Mouse (Mus musculus) midbrain, embryonic 16.5 days (tissue): ENCODE data around the gene Nek10. TPM values are rescaled to one million over a fixed set of nuclear protein-coding genes. Genes with fewer than 3 reads are reported as not detected.
"Not testable (repeated sequence)": the region's sequence is repeated elsewhere in the genome, so short reads cannot be mapped to it uniquely, and the experiment has no call there.

Source experiments
- ATAC-seq: fragments of 200-750 bp; cut with Nextera tagmentation; 2 replicates; pipeline ENCODE4 v1.8.0; 2017; ENCODE audit warnings: moderate TSS enrichment
- H3K27ac ChIP-seq: fragments of 300-500 bp; sonication (generic); 2 replicates; pipeline ENCODE4 v1.5.1; 2014; ENCODE audit warnings: mild to moderate bottlenecking, low read length, mixed read lengths
- H3K27me3 ChIP-seq: fragments of 300-500 bp; sonication (generic); 2 replicates; pipeline ENCODE4 v1.6.1; 2014; ENCODE audit warnings: low read depth, low read length, mixed read lengths; ENCODE audit not compliant: control insufficient read depth, insufficient read depth
- H3K36me3 ChIP-seq: fragments of 300-500 bp; sonication (generic); 2 replicates; pipeline ENCODE4 v1.6.1; 2014; ENCODE audit warnings: mild to moderate bottlenecking, low read length, moderate library complexity, mixed read lengths; ENCODE audit not compliant: control insufficient read depth, insufficient read depth
- H3K4me1 ChIP-seq: fragments of 300-500 bp; sonication (generic); 2 replicates; pipeline ENCODE4 v1.6.1; 2014; ENCODE audit warnings: mild to moderate bottlenecking, low read length, mixed read lengths; ENCODE audit not compliant: control insufficient read depth, insufficient read depth
- H3K4me2 ChIP-seq: fragments of 300-500 bp; sonication (generic); 2 replicates; pipeline ENCODE4 v1.6.1; 2014; ENCODE audit warnings: mild to moderate bottlenecking, low read length, mixed read lengths
- H3K4me3 ChIP-seq: fragments of 300-500 bp; sonication (generic); 2 replicates; pipeline ENCODE4 v1.5.1; 2014; ENCODE audit warnings: low read depth, mild to moderate bottlenecking, low read length, moderate library complexity, mixed read lengths
- H3K9ac ChIP-seq: fragments of 300-500 bp; sonication (generic); 2 replicates; pipeline ENCODE4 v1.6.1; 2014; ENCODE audit warnings: low read depth, low read length, mixed read lengths
- H3K9me3 ChIP-seq: fragments of 300-500 bp; sonication (generic); replicated peaks from 2 replicates; pipeline ENCODE4 v1.6.1; 2014; ENCODE audit warnings: mild to moderate bottlenecking, low read length, mixed read lengths; ENCODE audit not compliant: control insufficient read depth, poor library complexity, severe bottlenecking
- WGBS: fragments of 180-500 bp; shearing (Covaris S2); extraction: QIAGEN DNeasy Blood & Tissue Kit; methylation state at CpG from one replicate; pipeline ENCODE4 v1.1.7; 2014; 5-methylcytosine and 5-hydroxymethylcytosine counted together
- polyA plus RNA-seq: library from polyadenylated mRNA; unstranded; fragments of >200 nt; fragmentation: Nextera tagmentation; extraction: Ambion mirVana; gene quantifications from 2 replicates; pipeline ENCODE4 v1.2.1, GENCODE M21; 2015

Nek10 gene
- polyA plus RNA-seq, 1 experiment from 2014 or later: 0.54 TPM

GRCm38 (mm10) chr14:15011408-15011807 is 208.2 kb downstream of the Nek10 start:
- H3K27ac ChIP-seq: no peak overlapping the region
- H3K27me3 ChIP-seq: no peaks in the 10 kb centered on the region
- no peak overlapping the region for H3K4me3 ChIP-seq
- peak; percentile 72; the same call in 1 of the 2 replicates for ATAC-seq
- H3K9ac ChIP-seq: no peak overlapping the region
- WGBS: 43% methylated on average over 4 of the region's 4 CpGs
- H3K36me3 ChIP-seq: no peaks in the 10 kb centered on the region
- no peak overlapping the region for H3K4me2 ChIP-seq
- H3K9me3 ChIP-seq: no peaks in the 10 kb centered on the region
- H3K4me1 ChIP-seq: no peaks in the 10 kb centered on the region

GRCm38 (mm10) chr14:15014799-15015198 is 211.6 kb downstream of the Nek10 start:
- no peak for ATAC-seq
- Histone ChIP-seq H3K4me2 (no peak overlapping the region), H3K27ac (no peak overlapping the region)

GRCm38 (mm10) chr14:15030626-15031025 is 227.4 kb downstream of the Nek10 start:
- not testable (repeated sequence) for ATAC-seq, H3K36me3 ChIP-seq, H3K4me3 ChIP-seq, H3K9ac ChIP-seq, H3K27me3 ChIP-seq, H3K27ac ChIP-seq, H3K4me1 ChIP-seq, H3K4me2 ChIP-seq, H3K9me3 ChIP-seq
- 93% methylated on average over 4 of the region's 4 CpGs for whole genome bisulfite sequencing

More at GRCm38 (mm10) chr14:15014799-15015198, 211.6 kb downstream of the Nek10 start:
- 89% methylated on average over 2 of the region's 2 CpGs for WGBS
- Histone ChIP-seq H3K36me3 (no peaks in the 10 kb centered on the region), H3K9me3 (no peaks in the 10 kb centered on the region), H3K27me3 (no peaks in the 10 kb centered on the region), H3K9ac (no peak overlapping the region), H3K4me3 (no peak overlapping the region), H3K4me1 (no peaks in the 10 kb centered on the region)

- H3K4me3 ChIP-seq, H3K4me1 ChIP-seq, H3K27ac ChIP-seq, H3K36me3 ChIP-seq, H3K9me3 ChIP-seq, H3K9ac ChIP-seq, H3K27me3 ChIP-seq, ATAC-seq, H3K4me2 ChIP-seq: not testable (repeated sequence)
- WGBS: 74% methylated on average over 8 of the region's 8 CpGs
Observed at GRCm38 (mm10) chr14:15034638-15035037, 231.4 kb downstream of the Nek10 start.

GRCm38 (mm10) chr14:15048186-15048585 is 245.0 kb downstream of the Nek10 start:
- Histone ChIP-seq H3K4me3 (no peak overlapping the region), H3K9me3 (no peaks in the 10 kb centered on the region)

GRCm38 (mm10) chr14:15061496-15061895 is 258.3 kb downstream of the Nek10 start:
- H3K27me3 ChIP-seq: no peaks in the 10 kb centered on the region
- 77% methylated on average over 2 of the region's 2 CpGs for whole genome bisulfite sequencing

More at GRCm38 (mm10) chr14:15048186-15048585, 245.0 kb downstream of the Nek10 start:
- Histone ChIP-seq H3K27ac (no peak overlapping the region), H3K9ac (no peak overlapping the region), H3K27me3 (no peaks in the 10 kb centered on the region), H3K4me1 (no peaks in the 10 kb centered on the region), H3K36me3 (no peaks in the 10 kb centered on the region), H3K4me2 (no peak overlapping the region)
- no peak for ATAC-seq
- WGBS: 80% methylated on average over 4 of the region's 4 CpGs

More at GRCm38 (mm10) chr14:15061496-15061895, 258.3 kb downstream of the Nek10 start:
- Histone ChIP-seq H3K4me1 (0 out of 2 replicates have a peak, but pooled peaks cover 4% of the 10 kb centered on the region), H3K9me3 (no peaks in the 10 kb centered on the region), H3K36me3 (no peaks in the 10 kb centered on the region), H3K9ac (no peak overlapping the region), H3K4me3 (no peak overlapping the region), H3K4me2 (no peak overlapping the region), H3K27ac (no peak overlapping the region)
- no peak for ATAC-seq

Other genes starting within 250 kb of the Nek10 start
- gene Slc4a7, start 101.1 kb upstream of the Nek10 start, polyA plus RNA-seq: 26.7 and 29.8 TPM in 2 replicates